Mouse (Mus musculus): ENCODE measurements at regions not wholly inside any gene's neighbourhood (a gene's known extent, or its start where the extent isn't known, plus 50 kb on each side); places are given as distances from the start of the nearest gene placed in this dataset.

GRCm38 (mm10) chr17:82827170-82827569, 387.9 kb upstream of the Pkdcc start:
- no peak for TF ChIP-seq USF1 (IDR thresholded peaks at IDR 0.05; ENCODE audit: low read depth)
- no peak for TF ChIP-seq CTCF (IDR thresholded peaks at IDR 0.05; ENCODE audit: control insufficient read depth, insufficient read depth, insufficient read length)
